Mouse (Mus musculus) midbrain, embryonic 10.5 days (tissue): Measurements from ENCODE around the gene Gpc2. TPM values are rescaled to one million over a fixed set of nuclear protein-coding genes. Genes with fewer than 3 reads are reported as not detected.

Source experiments
- DNase-seq: peaks from one replicate; pipeline ENCODE4 v3.0.0-alpha.2; 2017; ENCODE audit warnings: low spot score
- H3K27ac ChIP-seq: fragments of 300-500 bp; sonication (generic); replicated peaks from 2 replicates; pipeline ENCODE4 v1.5.1; 2016; ENCODE audit warnings: mild to moderate bottlenecking
- H3K27me3 ChIP-seq: fragments of 300-500 bp; sonication (generic); 2 replicates; pipeline ENCODE4 v1.6.1; 2016; ENCODE audit warnings: low read depth, mild to moderate bottlenecking; ENCODE audit not compliant: poor library complexity, severe bottlenecking
- H3K36me3 ChIP-seq: fragments of 300-500 bp; sonication (generic); 2 replicates; pipeline ENCODE4 v1.6.1; 2016; ENCODE audit warnings: mild to moderate bottlenecking, moderate library complexity
- H3K4me1 ChIP-seq: fragments of 300-500 bp; sonication (generic); 2 replicates; pipeline ENCODE4 v1.6.1; 2016
- H3K4me3 ChIP-seq: fragments of 300-500 bp; sonication (generic); 2 replicates; pipeline ENCODE4 v1.5.1; 2016; ENCODE audit warnings: mild to moderate bottlenecking, moderate library complexity
- H3K9me3 ChIP-seq: fragments of 300-500 bp; sonication (generic); replicated peaks from 2 replicates; pipeline ENCODE4 v1.6.1; 2016; ENCODE audit warnings: mild to moderate bottlenecking
- WGBS: fragments of 180-500 bp; shearing (Covaris S2); methylation state at CpG from one replicate; pipeline ENCODE4 v1.1.7; 2016; 5-methylcytosine and 5-hydroxymethylcytosine counted together
- polyA plus RNA-seq: library from polyadenylated mRNA; unstranded; fragments of >200 nt; fragmentation: Nextera tagmentation; extraction: Ambion mirVana; gene quantifications from 2 replicates; pipeline ENCODE4 v1.2.1, GENCODE M21; 2016

Gpc2 gene
- polyA plus RNA-seq, 1 experiment from 2014 or later = 42.9 TPM

- H3K27me3 ChIP-seq = no peaks in the 10 kb centered on the region
- 84% methylated on average over 7 of the region's 7 CpGs for WGBS
- no peak for DNase-seq
- H3K4me3 ChIP-seq = 0 out of 2 replicates have a peak overlapping the region, but pooled peaks have one; percentile 2
- H3K36me3 ChIP-seq = peaks cover 56% of the 10 kb centered on the region
- no peaks in the 10 kb centered on the region for H3K9me3 ChIP-seq
- H3K27ac ChIP-seq = no peak overlapping the region
- peaks cover 38% of the 10 kb centered on the region for H3K4me1 ChIP-seq
Observed at GRCm38 (mm10) chr5:138258993-138259392, 20.8 kb downstream of the Gpc2 start.

GRCm38 (mm10) chr5:138258542-138258941, 21.3 kb downstream of the Gpc2 start:
- DNase-seq = no peak
- no peaks in the 10 kb centered on the region for H3K9me3 ChIP-seq
- H3K27me3 ChIP-seq = no peaks in the 10 kb centered on the region
- 84% methylated on average over 6 of the region's 6 CpGs for WGBS
- H3K27ac ChIP-seq = no peak overlapping the region
- peaks cover 38% of the 10 kb centered on the region for H3K4me1 ChIP-seq
- no peak overlapping the region for H3K4me3 ChIP-seq
- H3K36me3 ChIP-seq = peaks cover 56% of the 10 kb centered on the region

- H3K36me3 ChIP-seq = peaks cover 56% of the 10 kb centered on the region
- DNase-seq = no peak
- H3K27me3 ChIP-seq = no peaks in the 10 kb centered on the region
- no peak overlapping the region for H3K4me3 ChIP-seq
- peaks cover 33% of the 10 kb centered on the region for H3K4me1 ChIP-seq
- no peaks in the 10 kb centered on the region for H3K9me3 ChIP-seq
- no peak overlapping the region for H3K27ac ChIP-seq
- WGBS = 86% methylated on average over 3 of the region's 3 CpGs
Observed at GRCm38 (mm10) chr5:138258078-138258477, 21.7 kb downstream of the Gpc2 start.

- H3K9me3 ChIP-seq = no peaks in the 10 kb centered on the region
- no peak overlapping the region for H3K27ac ChIP-seq
- H3K4me1 ChIP-seq = peaks cover 28% of the 10 kb centered on the region
- H3K4me3 ChIP-seq = no peak overlapping the region
- no peaks in the 10 kb centered on the region for H3K27me3 ChIP-seq
- peaks cover 54% of the 10 kb centered on the region for H3K36me3 ChIP-seq
- DNase-seq = no peak
- WGBS = 94% methylated on average over 4 of the region's 4 CpGs
Observed at GRCm38 (mm10) chr5:138257585-138257978, 22.2 kb downstream of the Gpc2 start.

DNA sequence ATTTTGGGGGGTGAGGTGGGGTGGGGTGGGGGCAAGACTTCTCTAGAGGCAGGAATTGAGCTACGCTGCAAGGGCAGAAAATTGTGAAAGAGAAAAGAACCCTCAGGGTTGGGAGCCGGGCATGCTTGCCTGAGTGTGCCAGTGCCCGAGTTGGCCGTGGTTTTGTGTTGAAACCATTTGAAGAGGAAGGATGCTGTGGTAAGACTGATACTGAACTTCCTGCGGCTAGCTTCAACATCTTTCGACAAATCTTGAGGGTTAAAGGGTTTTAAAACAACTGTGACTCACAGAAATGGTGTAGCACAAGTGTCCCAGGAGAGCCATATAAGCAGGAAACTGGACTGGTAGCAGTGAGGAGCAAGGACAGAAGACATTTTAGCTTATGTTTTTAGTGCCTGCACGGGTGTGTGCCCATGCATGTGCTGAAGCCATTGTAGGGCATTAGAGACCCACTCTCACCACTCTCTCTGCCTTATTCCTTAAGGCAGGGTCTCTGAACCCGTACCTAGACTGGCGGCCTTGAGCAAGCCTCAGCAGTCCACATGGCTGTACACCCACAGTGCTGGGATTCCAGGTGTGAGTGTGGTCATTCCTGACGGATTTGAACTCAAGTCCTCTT, 22.7 kb downstream of the Gpc2 start:
- no peak for DNase-seq
- H3K27ac ChIP-seq = no peak overlapping the region
- no peaks in the 10 kb centered on the region for H3K9me3 ChIP-seq
- WGBS = 86% methylated on average over 10 of the region's 10 CpGs
- H3K27me3 ChIP-seq = no peaks in the 10 kb centered on the region
- peaks cover 49% of the 10 kb centered on the region for H3K36me3 ChIP-seq
- no peak overlapping the region for H3K4me3 ChIP-seq
- H3K4me1 ChIP-seq = peaks cover 23% of the 10 kb centered on the region

DNA sequence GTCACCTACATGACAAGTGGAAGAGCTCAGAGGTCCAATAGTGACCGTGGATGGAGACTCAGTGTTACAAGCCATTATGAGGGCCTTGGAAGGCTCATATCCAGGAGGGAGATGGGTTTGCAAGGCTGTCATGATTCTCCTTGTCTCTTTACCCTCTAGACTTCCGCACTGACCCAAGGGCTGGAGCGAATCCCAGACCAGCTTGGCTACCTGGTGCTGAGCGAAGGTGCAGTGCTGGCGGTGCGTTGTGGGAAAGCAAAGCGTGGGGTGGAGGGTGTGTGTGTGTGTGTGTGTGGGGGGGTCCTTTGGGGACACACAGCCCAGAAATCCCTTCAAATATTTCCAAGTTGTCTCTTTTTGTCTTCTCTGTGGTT, 23.7 kb downstream of the Gpc2 start:
- WGBS = 26% methylated on average over 7 of the region's 7 CpGs
- Histone ChIP-seq H3K27me3 (no peaks in the 10 kb centered on the region), H3K4me1 (peaks cover 21% of the 10 kb centered on the region), H3K36me3 (peaks cover 39% of the 10 kb centered on the region), H3K27ac (peak overlapping the region; percentile 84), H3K4me3 (peak overlapping the region; percentile 84), H3K9me3 (0 out of 2 replicates have a peak, but pooled peaks cover 2% of the 10 kb centered on the region)
- no peak for DNase-seq

DNA sequence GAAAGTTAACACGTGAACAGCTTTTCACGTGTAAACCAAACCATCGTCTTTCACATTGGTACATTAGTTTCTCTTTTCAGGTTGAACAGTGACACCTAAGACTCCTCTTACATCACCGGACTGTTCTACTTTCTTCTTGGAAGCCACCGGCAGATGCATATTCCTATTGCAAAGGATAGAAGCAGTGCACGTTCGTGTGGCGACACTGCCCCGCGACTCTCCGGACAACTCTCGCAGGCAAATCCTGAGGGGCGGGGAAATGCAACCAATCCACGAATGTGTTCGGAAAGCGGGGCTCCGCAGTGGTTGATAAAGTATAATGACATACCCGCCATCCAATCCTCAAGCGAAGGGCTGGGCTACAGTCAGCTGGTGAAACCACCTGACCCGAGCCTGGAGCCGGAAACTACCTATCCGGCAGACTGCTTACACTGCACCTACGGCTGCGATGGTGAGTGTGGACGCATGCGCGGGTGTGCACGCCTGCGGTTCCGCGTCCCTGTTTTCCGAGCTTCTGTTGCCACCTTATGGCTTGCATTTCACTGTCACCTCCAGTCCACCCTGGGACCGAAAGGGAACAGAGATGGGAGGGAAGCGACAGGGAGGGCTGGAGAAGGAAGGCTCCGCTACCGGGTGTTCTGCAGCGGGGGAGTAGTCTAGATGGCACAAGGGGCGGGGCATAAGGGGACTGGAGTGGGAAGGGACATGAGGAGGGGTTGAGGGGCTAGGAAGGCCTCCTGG, 24.3 kb downstream of the Gpc2 start, which contains the start of gene Lamtor4:
Gene Lamtor4, plus strand, starts transcription at position 130 of the 741 bp plus-strand sequence.
- H3K4me1 ChIP-seq = peaks cover 21% of the 10 kb centered on the region
- peak within 1 kb of the TSS; percentile 84 for H3K27ac ChIP-seq
- 0 out of 2 replicates have a peak, but pooled peaks cover 3% of the 10 kb centered on the region for H3K9me3 ChIP-seq
- DNase-seq = peak; percentile 91
- WGBS = under 1% methylated on average over 38 of the region's 38 CpGs
- H3K4me3 ChIP-seq = peak within 1 kb of the TSS; percentile 84
- peaks cover 34% of the 10 kb centered on the region for H3K36me3 ChIP-seq
- H3K27me3 ChIP-seq = no peaks in the 10 kb centered on the region

GRCm38 (mm10) chr5:138253061-138253460, 26.7 kb downstream of the Gpc2 start:
- H3K27ac ChIP-seq = no peak overlapping the region
- peaks cover 9% of the 10 kb centered on the region for H3K36me3 ChIP-seq
- no peak overlapping the region for H3K4me3 ChIP-seq
- no peak for DNase-seq
- no peaks in the 10 kb centered on the region for H3K27me3 ChIP-seq
- H3K9me3 ChIP-seq = 0 out of 2 replicates have a peak, but pooled peaks cover 3% of the 10 kb centered on the region
- H3K4me1 ChIP-seq = peaks cover 21% of the 10 kb centered on the region
- 91% methylated on average over 3 of the region's 3 CpGs for WGBS

- Histone ChIP-seq H3K27ac (no peak overlapping the region), H3K36me3 (no peaks in the 10 kb centered on the region), H3K27me3 (no peaks in the 10 kb centered on the region), H3K9me3 (0 out of 2 replicates have a peak, but pooled peaks cover 3% of the 10 kb centered on the region), H3K4me1 (peaks cover 13% of the 10 kb centered on the region), H3K4me3 (no peak overlapping the region)
- WGBS = 86% methylated on average over 12 of the region's 12 CpGs
- DNase-seq = no peak
Observed at GRCm38 (mm10) chr5:138251144-138251543, 28.7 kb downstream of the Gpc2 start.

GRCm38 (mm10) chr5:138241511-138241910, 38.3 kb downstream of the Gpc2 start:
- no peak for DNase-seq
- Histone ChIP-seq H3K27ac (no peak overlapping the region), H3K36me3 (no peaks in the 10 kb centered on the region), H3K27me3 (no peaks in the 10 kb centered on the region), H3K9me3 (no peaks in the 10 kb centered on the region), H3K4me1 (no peaks in the 10 kb centered on the region), H3K4me3 (no peak overlapping the region)
- 55% methylated on average over 2 of the region's 2 CpGs for WGBS

- DNase-seq = no peak
- no peaks in the 10 kb centered on the region for H3K9me3 ChIP-seq
- no peak overlapping the region for H3K27ac ChIP-seq
- no peak overlapping the region for H3K4me3 ChIP-seq
- H3K27me3 ChIP-seq = no peaks in the 10 kb centered on the region
- no peaks in the 10 kb centered on the region for H3K36me3 ChIP-seq
- H3K4me1 ChIP-seq = peaks cover 4% of the 10 kb centered on the region; the same call in 1 of the 2 replicates
Observed at GRCm38 (mm10) chr5:138234224-138234623, 45.6 kb downstream of the Gpc2 start.

DNA sequence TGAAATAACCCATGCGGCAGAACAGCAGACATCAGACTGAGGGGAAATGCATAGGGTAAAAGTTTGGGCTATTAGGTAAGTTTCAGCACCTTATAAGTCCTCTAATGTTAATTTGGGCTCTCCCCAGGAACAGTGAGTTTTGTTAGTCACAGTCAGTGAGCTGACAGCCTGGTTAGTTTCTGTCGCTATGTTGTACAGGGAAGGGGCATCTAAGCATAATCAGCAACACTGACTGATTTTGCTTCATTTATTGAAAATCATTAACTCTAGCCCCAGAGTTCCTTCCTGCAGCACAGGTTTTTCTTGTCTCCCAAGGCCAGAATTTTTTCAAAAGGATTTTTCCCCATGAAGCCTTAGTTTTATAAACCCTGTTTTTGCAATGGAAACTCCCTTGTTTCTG, 46.0 kb downstream of the Gpc2 start:
- Histone ChIP-seq H3K36me3 (no peaks in the 10 kb centered on the region), H3K4me1 (peaks cover 4% of the 10 kb centered on the region; the same call in 1 of the 2 replicates), H3K9me3 (no peaks in the 10 kb centered on the region), H3K4me3 (no peak overlapping the region), H3K27me3 (no peaks in the 10 kb centered on the region), H3K27ac (no peak overlapping the region)
- no peak for DNase-seq
- 81% methylated on average over 2 of the region's 2 CpGs for WGBS

GRCm38 (mm10) chr5:138229511-138229910, 50.3 kb downstream of the Gpc2 start:
- no peak for DNase-seq
- peaks cover 4% of the 10 kb centered on the region; the same call in 1 of the 2 replicates for H3K4me1 ChIP-seq
- WGBS = 93% methylated on average over 3 of the region's 3 CpGs

More at GRCm38 (mm10) chr5:138229511-138229910, 50.3 kb downstream of the Gpc2 start:
- H3K4me3 ChIP-seq = no peak overlapping the region
- H3K36me3 ChIP-seq = no peaks in the 10 kb centered on the region
- no peak overlapping the region for H3K27ac ChIP-seq
- no peaks in the 10 kb centered on the region for H3K27me3 ChIP-seq
- H3K9me3 ChIP-seq = no peaks in the 10 kb centered on the region
